In genomic region chr3:4976344-4976743, GRCm38 (mm10) we compare ENCODE assay signal across 23 mouse cellular contexts.
DNase-seq lines count a peak whose midpoint lies in the region; ATAC-seq and TF ChIP-seq lines count a peak whose summit lies in the region.
"Had no signal": no experiment of that assay in that cellular context is flagged by ENCODE, and none has a peak within 500 bp of the region (broad histone marks: within the 10 kb centered on the region; RNA-seq: fewer than 3 reads in every experiment).

No protein-coding gene starts in this region.

- H3K4me3 ChIP-seq in hindbrain, embryonic 11.5 days (ENCODE audit: low read depth, low read length) = no peak overlapping the region
- no peak overlapping the region for H3K4me3 ChIP-seq in hindbrain, embryonic 10.5 days
- H3K4me3 ChIP-seq in forebrain, embryonic 16.5 days (replicated peaks; ENCODE audit: low read length) = no peak overlapping the region
- no peak overlapping the region for H3K4me3 ChIP-seq in hindbrain, postnatal 0 days (ENCODE audit: low read length)
- H3K4me3 ChIP-seq in neural tube, embryonic 14.5 days (ENCODE audit: low read depth, low read length) = no peak overlapping the region
- H3K4me3 ChIP-seq: heart, embryonic 13.5 days; intestine, embryonic 15.5 days; limb, embryonic 12.5 days; liver, embryonic 12.5 days; megakaryocyte, embryonic 14.5 days; myocyte had no signal

- peak; percentile 41 for ATAC-seq in hindbrain, embryonic 11.5 days (ENCODE audit: low FRiP score)
- ATAC-seq in forebrain, embryonic 16.5 days = peak; percentile 61
- ATAC-seq in hindbrain, postnatal 0 days = 0 out of 2 replicates have a peak, but pooled peaks have one; percentile 21
- ATAC-seq in neural tube, embryonic 14.5 days (ENCODE audit: low read depth) = peak; percentile 77
- no peak for ATAC-seq in erythroid progenitor cell, adult 5-6 weeks (replicated peaks; ENCODE audit: low FRiP score, poor library complexity, severe bottlenecking)
- ATAC-seq: intestine, embryonic 15.5 days; liver, embryonic 12.5 days had no signal

- no peak overlapping the region for H3K4me2 ChIP-seq in hindbrain, embryonic 11.5 days (replicated peaks; ENCODE audit: low read depth, low read length)
- H3K4me2 ChIP-seq in forebrain, embryonic 16.5 days (ENCODE audit: low read length) = no peak overlapping the region
- H3K4me2 ChIP-seq in hindbrain, postnatal 0 days (ENCODE audit: low read depth, low read length) = no peak overlapping the region
- no peak overlapping the region for H3K4me2 ChIP-seq in neural tube, embryonic 14.5 days (ENCODE audit: low read depth, low read length)
- H3K4me2 ChIP-seq: heart, embryonic 13.5 days; intestine, embryonic 15.5 days; limb, embryonic 12.5 days; liver, embryonic 12.5 days had no signal

- TF ChIP-seq CTCF in hindbrain, postnatal 0 days (IDR thresholded peaks at IDR 0.05; ENCODE audit: low read depth) = no peak

- H3K27me3 ChIP-seq in hindbrain, embryonic 11.5 days (ENCODE audit: control insufficient read depth, insufficient read depth, low read length) = no peaks in the 10 kb centered on the region
- H3K27me3 ChIP-seq in hindbrain, embryonic 10.5 days (ENCODE audit: insufficient read depth, poor library complexity, severe bottlenecking) = no peaks in the 10 kb centered on the region
- no peaks in the 10 kb centered on the region for H3K27me3 ChIP-seq in forebrain, embryonic 16.5 days (replicated peaks; ENCODE audit: control insufficient read depth, insufficient read depth, low read length)
- H3K27me3 ChIP-seq in hindbrain, postnatal 0 days (ENCODE audit: insufficient read depth, low read length) = no peaks in the 10 kb centered on the region
- no peaks in the 10 kb centered on the region for H3K27me3 ChIP-seq in neural tube, embryonic 14.5 days (ENCODE audit: control insufficient read depth, insufficient read depth, low read length)
- H3K27me3 ChIP-seq: heart, embryonic 13.5 days; intestine, embryonic 15.5 days; limb, embryonic 12.5 days; liver, embryonic 12.5 days; megakaryocyte, embryonic 14.5 days had no signal

- H3K36me3 ChIP-seq in hindbrain, embryonic 11.5 days (ENCODE audit: control insufficient read depth, insufficient read depth, low read length) = no peaks in the 10 kb centered on the region
- no peaks in the 10 kb centered on the region for H3K36me3 ChIP-seq in hindbrain, embryonic 10.5 days
- no peaks in the 10 kb centered on the region for H3K36me3 ChIP-seq in forebrain, embryonic 16.5 days (ENCODE audit: control insufficient read depth, insufficient read depth)
- no peaks in the 10 kb centered on the region for H3K36me3 ChIP-seq in hindbrain, postnatal 0 days (ENCODE audit: insufficient read depth, low read length)
- H3K36me3 ChIP-seq in neural tube, embryonic 14.5 days (ENCODE audit: control insufficient read depth, insufficient read depth, low read length) = no peaks in the 10 kb centered on the region
- H3K36me3 ChIP-seq: G1E; heart, embryonic 13.5 days; intestine, embryonic 15.5 days; limb, embryonic 12.5 days; liver, embryonic 12.5 days had no signal

- no peaks in the 10 kb centered on the region for H3K4me1 ChIP-seq in hindbrain, embryonic 11.5 days (replicated peaks; ENCODE audit: control insufficient read depth, insufficient read depth, low read length)
- no peaks in the 10 kb centered on the region for H3K4me1 ChIP-seq in hindbrain, embryonic 10.5 days (replicated peaks)
- H3K4me1 ChIP-seq in forebrain, embryonic 16.5 days (replicated peaks; ENCODE audit: control insufficient read depth, insufficient read depth, low read length) = no peaks in the 10 kb centered on the region; the same call in 1 of the 2 replicates
- H3K4me1 ChIP-seq in hindbrain, postnatal 0 days (ENCODE audit: insufficient read depth, low read length) = no peaks in the 10 kb centered on the region
- no peaks in the 10 kb centered on the region; the same call in 1 of the 2 replicates for H3K4me1 ChIP-seq in neural tube, embryonic 14.5 days (ENCODE audit: control insufficient read depth, insufficient read depth, low read length)
- H3K4me1 ChIP-seq: heart, embryonic 13.5 days; intestine, embryonic 15.5 days; limb, embryonic 12.5 days; liver, embryonic 12.5 days; megakaryocyte, embryonic 14.5 days had no signal

- DNase-seq in hindbrain, embryonic 11.5 days (ENCODE audit: low spot score) = peak; percentile 1
- no peak for DNase-seq in hindbrain, embryonic 10.5 days (ENCODE audit: low spot score)
- DNase-seq in hindbrain, postnatal 0 days (ENCODE audit: low spot score) = no peak
- DNase-seq in right cerebral cortex, postnatal 10 days (ENCODE audit: low spot score in 2 of 2) = no peak
- no peak for DNase-seq in cerebellum, adult 8-10 months
- DNase-seq: adrenal gland, postnatal 36 days; cerebellum, adult 18-20 months; gastrocnemius, postnatal 14 days; heart, adult 18-20 months; heart, postnatal 36 days; lung, adult 2 months; spleen, adult 18-20 months; thymus, postnatal 25 days had no signal

- WGBS in hindbrain, embryonic 11.5 days = 62% methylated on average over 1 of the region's 1 CpGs
- WGBS in hindbrain, embryonic 10.5 days = 48% methylated on average over 1 of the region's 1 CpGs
- 26% methylated on average over 1 of the region's 1 CpGs for WGBS in forebrain, embryonic 16.5 days
- 21% methylated on average over 1 of the region's 1 CpGs for WGBS in hindbrain, postnatal 0 days
- 30% methylated on average over 1 of the region's 1 CpGs for WGBS in neural tube, embryonic 14.5 days

- peak overlapping the region; percentile 54; the same call in 1 of the 2 replicates for H3K27ac ChIP-seq in hindbrain, embryonic 11.5 days (ENCODE audit: low read depth, low read length)
- no peak overlapping the region for H3K27ac ChIP-seq in hindbrain, embryonic 10.5 days
- no peak overlapping the region for H3K27ac ChIP-seq in forebrain, embryonic 16.5 days (ENCODE audit: low read length)
- no peak overlapping the region for H3K27ac ChIP-seq in hindbrain, postnatal 0 days
- H3K27ac ChIP-seq in neural tube, embryonic 14.5 days (ENCODE audit: low read depth, low read length) = no peak overlapping the region
- H3K27ac ChIP-seq: heart, embryonic 13.5 days; intestine, embryonic 15.5 days; limb, embryonic 12.5 days; liver, embryonic 12.5 days had no signal

- H3K9ac ChIP-seq in hindbrain, embryonic 11.5 days (ENCODE audit: low read depth, low read length) = no peak overlapping the region
- no peak overlapping the region for H3K9ac ChIP-seq in forebrain, embryonic 16.5 days (replicated peaks; ENCODE audit: low read depth, low read length)
- H3K9ac ChIP-seq in hindbrain, postnatal 0 days (replicated peaks; ENCODE audit: low read length) = no peak overlapping the region
- no peak overlapping the region for H3K9ac ChIP-seq in neural tube, embryonic 14.5 days (replicated peaks; ENCODE audit: low read depth, low read length)
- H3K9ac ChIP-seq: heart, embryonic 13.5 days; intestine, embryonic 15.5 days; limb, embryonic 12.5 days; liver, embryonic 12.5 days had no signal

- H3K9me3 ChIP-seq in hindbrain, embryonic 11.5 days (ENCODE audit: control insufficient read depth, low read length) = no peaks in the 10 kb centered on the region
- no peaks in the 10 kb centered on the region for H3K9me3 ChIP-seq in hindbrain, embryonic 10.5 days
- H3K9me3 ChIP-seq in forebrain, embryonic 16.5 days (ENCODE audit: control insufficient read depth, low read length) = no peaks in the 10 kb centered on the region
- H3K9me3 ChIP-seq in hindbrain, postnatal 0 days (ENCODE audit: low read length) = no peaks in the 10 kb centered on the region
- H3K9me3 ChIP-seq in neural tube, embryonic 14.5 days (ENCODE audit: control insufficient read depth, low read length) = no peaks in the 10 kb centered on the region
- H3K9me3 ChIP-seq: G1E; heart, embryonic 13.5 days; intestine, embryonic 15.5 days; limb, embryonic 12.5 days; liver, embryonic 12.5 days; megakaryocyte, embryonic 14.5 days had no signal
